In the genomic region with DNA sequence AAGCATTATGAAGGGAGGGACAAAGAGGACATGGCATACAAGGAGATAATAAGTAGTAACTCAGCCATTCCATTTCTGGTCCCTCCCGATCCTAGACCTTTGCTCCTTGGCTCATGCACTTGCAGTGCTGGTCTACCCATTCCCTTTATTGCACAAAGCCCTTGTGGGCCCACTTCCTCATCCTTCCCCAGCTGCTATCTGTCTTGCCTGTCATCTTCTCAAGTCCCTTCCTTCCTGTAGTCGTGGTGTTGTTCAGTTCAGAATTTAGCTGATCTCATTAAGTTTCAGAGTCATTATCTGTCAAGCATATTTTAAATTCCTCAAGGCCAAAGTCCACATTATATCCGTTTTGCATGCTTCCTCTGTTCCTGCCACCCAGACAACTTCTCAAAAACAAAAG, we compare ENCODE assay signal across 9 mouse cellular contexts. TPM values are rescaled to one million over a fixed set of nuclear protein-coding genes. Genes with fewer than 3 reads are reported as not detected.
DNase-seq lines count a peak whose midpoint lies in the region; ATAC-seq and TF ChIP-seq lines count a peak whose summit lies in the region.
"Had no signal": no experiment of that assay in that cellular context is flagged by ENCODE, and none has a peak within 500 bp of the region (broad histone marks: within the 10 kb centered on the region; RNA-seq: fewer than 3 reads in every experiment).

No protein-coding gene starts in this region.

- H3K4me3 ChIP-seq in heart, adult 2 months: no peak overlapping the region
- H3K4me3 ChIP-seq in lung, postnatal 0 days (ENCODE audit: low read depth, low read length): no peak overlapping the region
- no peak overlapping the region for H3K4me3 ChIP-seq in forebrain, postnatal 0 days (ENCODE audit: low read depth, low read length)
- no peak overlapping the region for H3K4me3 ChIP-seq in midbrain, embryonic 11.5 days (ENCODE audit: low read depth, low read length)
- no peak overlapping the region for H3K4me3 ChIP-seq in hindbrain, embryonic 10.5 days

- peak; percentile 70 for DNase-seq in MEL-GATA-1-ER (ENCODE audit: extremely low read depth, low read depth)
- peak in 1 of 2 experiments; percentile 42 for DNase-seq in heart, adult 2 months
- peak; percentile 25 to 37 for DNase-seq in kidney, adult 8-10 months
- DNase-seq in lung, postnatal 0 days (ENCODE audit: low spot score): peak; percentile 56
- no peak for DNase-seq in forebrain, postnatal 0 days
- DNase-seq in midbrain, embryonic 11.5 days (ENCODE audit: low spot score, missing footprints): no peak
- no peak for DNase-seq in hindbrain, embryonic 10.5 days (ENCODE audit: low spot score)
- no peak for DNase-seq in cerebellum, adult 9-11 months
- DNase-seq: cerebellum, postnatal 10 days had no signal

- H3K9me3 ChIP-seq in lung, postnatal 0 days (ENCODE audit: low read length): no peaks in the 10 kb centered on the region
- no peaks in the 10 kb centered on the region for H3K9me3 ChIP-seq in forebrain, postnatal 0 days (ENCODE audit: low read length)
- no peaks in the 10 kb centered on the region for H3K9me3 ChIP-seq in midbrain, embryonic 11.5 days (ENCODE audit: control insufficient read depth, low read length)
- 0 out of 2 replicates have a peak, but pooled peaks cover 4% of the 10 kb centered on the region for H3K9me3 ChIP-seq in hindbrain, embryonic 10.5 days

- peaks cover 3% of the 10 kb centered on the region for H3K4me1 ChIP-seq in heart, adult 2 months (ENCODE audit: control insufficient read depth, insufficient read depth, low read length)
- H3K4me1 ChIP-seq in lung, postnatal 0 days (ENCODE audit: insufficient read depth, low read depth, low read length): 0 out of 2 replicates have a peak, but pooled peaks cover 3% of the 10 kb centered on the region
- H3K4me1 ChIP-seq in forebrain, postnatal 0 days (ENCODE audit: insufficient read depth): no peaks in the 10 kb centered on the region
- no peaks in the 10 kb centered on the region for H3K4me1 ChIP-seq in midbrain, embryonic 11.5 days (ENCODE audit: control insufficient read depth, insufficient read depth, low read length)
- no peaks in the 10 kb centered on the region for H3K4me1 ChIP-seq in hindbrain, embryonic 10.5 days (replicated peaks)

- no peaks in the 10 kb centered on the region for H3K27me3 ChIP-seq in heart, adult 2 months (ENCODE audit: control insufficient read depth, insufficient read depth, low read length)
- H3K27me3 ChIP-seq in lung, postnatal 0 days (replicated peaks; ENCODE audit: insufficient read depth, low read length): no peaks in the 10 kb centered on the region
- no peaks in the 10 kb centered on the region for H3K27me3 ChIP-seq in forebrain, postnatal 0 days (ENCODE audit: insufficient read depth, low read length)
- H3K27me3 ChIP-seq in midbrain, embryonic 11.5 days (ENCODE audit: control insufficient read depth, insufficient read depth, low read length): no peaks in the 10 kb centered on the region
- H3K27me3 ChIP-seq in hindbrain, embryonic 10.5 days (ENCODE audit: insufficient read depth, poor library complexity, severe bottlenecking): no peaks in the 10 kb centered on the region

- WGBS in heart, adult 2 months: 19% methylated on average over 3 of the region's 3 CpGs
- WGBS in lung, postnatal 0 days: 9% methylated on average over 3 of the region's 3 CpGs
- WGBS in forebrain, postnatal 0 days: 61% methylated on average over 3 of the region's 3 CpGs
- WGBS in midbrain, embryonic 11.5 days: 72% methylated on average over 3 of the region's 3 CpGs
- 68% methylated on average over 3 of the region's 3 CpGs for WGBS in hindbrain, embryonic 10.5 days

- 0 out of 2 replicates have a peak, but pooled peaks have one; percentile 53 for TF ChIP-seq EP300 in heart, adult 2 months (IDR thresholded peaks at IDR 0.05; ENCODE audit: insufficient read depth, low read depth, low read length)
- 0 out of 2 replicates have a peak, but pooled peaks have one; percentile 15 for TF ChIP-seq EP300 in lung, postnatal 0 days (IDR thresholded peaks at IDR 0.05)

- peak; percentile 57 for ATAC-seq in lung, postnatal 0 days
- no peak for ATAC-seq in forebrain, postnatal 0 days
- ATAC-seq in midbrain, embryonic 11.5 days (ENCODE audit: low FRiP score): no peak

- H3K4me2 ChIP-seq in lung, postnatal 0 days (replicated peaks; ENCODE audit: low read depth, low read length): 0 out of 2 replicates have a peak overlapping the region, but pooled peaks have one; percentile 2
- H3K4me2 ChIP-seq in forebrain, postnatal 0 days (ENCODE audit: low read depth): no peak overlapping the region
- H3K4me2 ChIP-seq in midbrain, embryonic 11.5 days: no peak overlapping the region

- H3K79me2 ChIP-seq in heart, adult 2 months (replicated peaks; ENCODE audit: control insufficient read depth, insufficient read depth, low read length): peaks cover 1% of the 10 kb centered on the region; the same call in 1 of the 2 replicates

- H3K9ac ChIP-seq in heart, adult 2 months (ENCODE audit: low read depth, low read length): no peak overlapping the region
- no peak overlapping the region for H3K9ac ChIP-seq in lung, postnatal 0 days (replicated peaks; ENCODE audit: low read depth)
- no peak overlapping the region for H3K9ac ChIP-seq in forebrain, postnatal 0 days
- H3K9ac ChIP-seq in midbrain, embryonic 11.5 days (ENCODE audit: low read length): no peak overlapping the region

- no peak for TF ChIP-seq POLR2A in heart, adult 2 months (IDR thresholded peaks at IDR 0.05; ENCODE audit: insufficient read depth, low read depth, low read length)

- intact Hi-C loops in heart, adult 2 months (cut with DNase I): no loop called here

- no peaks in the 10 kb centered on the region; the same call in 1 of the 2 replicates for H3K36me3 ChIP-seq in heart, adult 2 months (ENCODE audit: control insufficient read depth, insufficient read depth, low read length)
- no peaks in the 10 kb centered on the region for H3K36me3 ChIP-seq in lung, postnatal 0 days (ENCODE audit: insufficient read depth, low read length)
- H3K36me3 ChIP-seq in forebrain, postnatal 0 days (ENCODE audit: insufficient read depth): no peaks in the 10 kb centered on the region
- H3K36me3 ChIP-seq in midbrain, embryonic 11.5 days (ENCODE audit: control insufficient read depth, insufficient read depth, low read length): no peaks in the 10 kb centered on the region
- peaks cover 9% of the 10 kb centered on the region; the same call in 1 of the 2 replicates for H3K36me3 ChIP-seq in hindbrain, embryonic 10.5 days

- no peak for TF ChIP-seq CTCF in heart, adult 2 months (IDR thresholded peaks at IDR 0.05)
- no peak for TF ChIP-seq CTCF in lung, postnatal 0 days (IDR thresholded peaks at IDR 0.05)
- no peak for TF ChIP-seq CTCF in forebrain, postnatal 0 days (IDR thresholded peaks at IDR 0.05; ENCODE audit: low read depth)

- no peak overlapping the region for H3K27ac ChIP-seq in heart, adult 2 months
- 0 out of 2 replicates have a peak overlapping the region, but pooled peaks have one; percentile 1 for H3K27ac ChIP-seq in lung, postnatal 0 days (ENCODE audit: low read length)
- H3K27ac ChIP-seq in forebrain, postnatal 0 days (ENCODE audit: low read depth, low read length): no peak overlapping the region
- H3K27ac ChIP-seq in midbrain, embryonic 11.5 days (ENCODE audit: low read depth, low read length): no peak overlapping the region
- H3K27ac ChIP-seq in hindbrain, embryonic 10.5 days: no peak overlapping the region

RNA-seq across cellular contexts. Expression of a gene that starts 9.5 kb away (rescaled TPM):
- total RNA-seq in heart, adult 2 months (2021): 1 to 10 TPM; 4.3 to 5.0 TPM
- 3.2 and 5.2 TPM in 2 replicates for polyA plus RNA-seq in heart, adult 2 months (2012; rRNA removed)
- 15.4 and 17.0 TPM in 2 replicates for polyA plus RNA-seq in lung, postnatal 0 days (2015; fragmentation: Nextera tagmentation; extraction: Ambion mirVana)
- total RNA-seq in forebrain, postnatal 0 days (2014; rRNA removed): 14.1 and 19.5 TPM in 2 replicates
- polyA plus RNA-seq in forebrain, postnatal 0 days (2015; fragmentation: Nextera tagmentation; extraction: Ambion mirVana): 4.8 and 5.6 TPM in 2 replicates
- 21.1 and 24.8 TPM in 2 replicates for polyA plus RNA-seq in midbrain, embryonic 11.5 days (2014; fragmentation: Nextera tagmentation; extraction: Ambion mirVana)
- 18.4 and 25.1 TPM in 2 replicates for polyA plus RNA-seq in hindbrain, embryonic 10.5 days (2016; fragmentation: Nextera tagmentation; extraction: Ambion mirVana)

Comparison
In these comparisons a context has a peak if more than half of its experiments do, and no peak if none do; other contexts are left out.
1. DNase-seq: peak in MEL-GATA-1-ER (single experiment), kidney, adult 8-10 months (2 of 2) and lung, postnatal 0 days (single experiment); none in forebrain, postnatal 0 days (single experiment), midbrain, embryonic 11.5 days (single experiment), hindbrain, embryonic 10.5 days (single experiment) and cerebellum, adult 9-11 months (single experiment).